ENCODE assay signal across 8 mouse cellular contexts in genomic region chr7:132810879-132811278, GRCm38 (mm10). TPM values are rescaled to one million over a fixed set of nuclear protein-coding genes. Genes with fewer than 3 reads are reported as not detected.
A peak's percentile ranks its signal among the peaks of the same experiment; 100 is the strongest.
DNase-seq lines count a peak whose midpoint lies in the region; ATAC-seq and TF ChIP-seq lines count a peak whose summit lies in the region.

No protein-coding gene starts in this region.

- no peak overlapping the region for H3K9ac ChIP-seq in hindbrain, embryonic 15.5 days

- peak overlapping the region; percentile 93 for H3K4me2 ChIP-seq in hindbrain, embryonic 15.5 days

- peak; percentile 39; the same call in 1 of the 2 replicates for ATAC-seq in hindbrain, embryonic 15.5 days (ENCODE audit: low FRiP score, low read depth)

- peak overlapping the region; percentile 72 for H3K27ac ChIP-seq in hindbrain, embryonic 15.5 days (replicated peaks)
- peak overlapping the region; percentile 90 for H3K27ac ChIP-seq in left cerebral cortex, adult 2 months
- peak overlapping the region; percentile 78 for H3K27ac ChIP-seq in macrophage

- no peaks in the 10 kb centered on the region for H3K27me3 ChIP-seq in hindbrain, embryonic 15.5 days

- WGBS in hindbrain, embryonic 15.5 days = 63% methylated on average over 1 of the region's 1 CpGs
- WGBS in macrophage (ENCODE audit: missing documents) = 100% methylated on average over 1 of the region's 1 CpGs

- DNase-seq in T-cell, adult 2 months (ENCODE audit: low spot score) = peak; percentile 85
- peak; percentile 96 to 97 for DNase-seq in cerebellum, postnatal 14 days
- DNase-seq in frontal cortex, postnatal 14 days (ENCODE audit: low spot score in 2 of 2) = peak; percentile 73 to 86
- DNase-seq in left cerebral cortex, adult 2 months (ENCODE audit: extremely low spot score in 1 of 2, low spot score in 2 of 2) = peak; percentile 87 to 92
- DNase-seq in retina, postnatal 7 days (ENCODE audit: low read depth, low spot score) = peak; percentile 79
- DNase-seq in urinary bladder, adult 2 months (ENCODE audit: low spot score) = peak; percentile 85

- H3K79me2 ChIP-seq in macrophage (ENCODE audit: inconsistent target) = peaks cover 70% of the 10 kb centered on the region

- H3K4me3 ChIP-seq in hindbrain, embryonic 15.5 days = no peak overlapping the region
- peak overlapping the region; percentile 88 for H3K4me3 ChIP-seq in left cerebral cortex, adult 2 months
- no peak overlapping the region for H3K4me3 ChIP-seq in macrophage (ENCODE audit: inconsistent target)

- intact Hi-C loops in left cerebral cortex, adult 2 months (cut with DNase I) = loop anchor here (1.0 to 5.0 kb wide), 5 partner anchors 41 to 311 kb away; partner anchors contain the start of genes Ctbp2, Eef1akmt2, Fgfr2 and Oat

- H3K4me1 ChIP-seq in hindbrain, embryonic 15.5 days (replicated peaks) = peaks cover 77% of the 10 kb centered on the region

- H3K9me3 ChIP-seq in hindbrain, embryonic 15.5 days = no peaks in the 10 kb centered on the region

- H3K36me3 ChIP-seq in hindbrain, embryonic 15.5 days = no peaks in the 10 kb centered on the region
- H3K36me3 ChIP-seq in macrophage (ENCODE audit: inconsistent target) = no peaks in the 10 kb centered on the region

- peak; percentile 95 for TF ChIP-seq CTCF in left cerebral cortex, adult 2 months (IDR thresholded peaks at IDR 0.05)

RNA-seq across cellular contexts. Expression of gene Fam53b, which starts 2.8 kb away (rescaled TPM):
- polyA plus RNA-seq in hindbrain, embryonic 15.5 days (2015; fragmentation: Nextera tagmentation; extraction: Ambion mirVana) = 16.1 and 17.9 TPM in 2 replicates
- total RNA-seq in left cerebral cortex, adult 2 months (2021) = 10 to 100 TPM; 57.1 to 75.2 TPM
- 100 to 1,000 TPM in 13 of 26 experiments, 10 to 100 TPM in 13; 24.2 to 164 (median 103) TPM for total RNA-seq in macrophage (2018; cell fraction: chromatin; rRNA removed)
- 10 to 100 TPM; 11.4 to 67.0 (median 51.9) TPM for total RNA-seq in macrophage (2018; cell fraction: cytosol; rRNA removed)
- total RNA-seq in macrophage (2018; cell fraction: nucleus; rRNA removed) = 100 to 1,000 TPM in 8 of 26 experiments, 10 to 100 TPM in 18; 21.6 to 149 (median 81.0) TPM
- 28.5 to 45.3 TPM (median 29.8 TPM) in 3 replicates for polyA plus RNA-seq in macrophage (2018)
- polyA plus RNA-seq in urinary bladder, adult 2 months (2012; rRNA removed) = 11.2 and 15.8 TPM in 2 replicates

RNA-seq across cellular contexts. Expression of gene Eef1akmt2, which starts 41.6 kb away (rescaled TPM):
- 84.6 and 88.5 TPM in 2 replicates for polyA plus RNA-seq in hindbrain, embryonic 15.5 days (2015; fragmentation: Nextera tagmentation; extraction: Ambion mirVana)
- total RNA-seq in left cerebral cortex, adult 2 months (2021) = 10 to 100 TPM; 33.2 to 33.8 TPM
- total RNA-seq in macrophage (2018; cell fraction: chromatin; rRNA removed) = 10 to 100 TPM; 16.6 to 67.7 (median 39.8) TPM
- total RNA-seq in macrophage (2018; cell fraction: cytosol; rRNA removed) = 10 to 100 TPM in 25 of 26 experiments, 1 to 10 TPM in 1; 9.6 to 21.4 (median 15.7) TPM
- 10 to 100 TPM; 12.7 to 46.5 (median 25.2) TPM for total RNA-seq in macrophage (2018; cell fraction: nucleus; rRNA removed)
- polyA plus RNA-seq in macrophage (2018) = 15.2 to 18.8 TPM (median 17.1 TPM) in 3 replicates
- 33.7 and 34.9 TPM in 2 replicates for polyA plus RNA-seq in urinary bladder, adult 2 months (2012; rRNA removed)

RNA-seq across cellular contexts. Expression of gene Abraxas2, which starts 48.1 kb away (rescaled TPM):
- polyA plus RNA-seq in hindbrain, embryonic 15.5 days (2015; fragmentation: Nextera tagmentation; extraction: Ambion mirVana) = 36.2 and 38.4 TPM in 2 replicates
- 10 to 100 TPM; 26.6 to 27.6 TPM for total RNA-seq in left cerebral cortex, adult 2 months (2021)
- 100 to 1,000 TPM in 6 of 26 experiments, 10 to 100 TPM in 20; 38.2 to 126 (median 79.0) TPM for total RNA-seq in macrophage (2018; cell fraction: chromatin; rRNA removed)
- 10 to 100 TPM; 38.1 to 64.3 (median 54.7) TPM for total RNA-seq in macrophage (2018; cell fraction: cytosol; rRNA removed)
- total RNA-seq in macrophage (2018; cell fraction: nucleus; rRNA removed) = 100 to 1,000 TPM in 1 of 26 experiments, 10 to 100 TPM in 25; 31.4 to 113 (median 66.4) TPM
- polyA plus RNA-seq in macrophage (2018) = 45.4 to 73.6 TPM (median 47.0 TPM) in 3 replicates
- polyA plus RNA-seq in urinary bladder, adult 2 months (2012; rRNA removed) = 24.0 and 24.7 TPM in 2 replicates
